Mouse (Mus musculus) forebrain, embryonic 15.5 days (tissue): ENCODE results near the gene Il4i1. TPM values are rescaled to one million over a fixed set of nuclear protein-coding genes. Genes with fewer than 3 reads are reported as not detected.

Source experiments
- microRNA counts: library from miRNA; unstranded; fragments of <30 nt; microRNA quantifications from one replicate; lab custom pipeline; 2016
- microRNA-seq: library from miRNA; unstranded; fragments of <30 nt; microRNA quantifications from one replicate; pipeline ENCODE4, GENCODE M21; 2016
- polyA plus RNA-seq: library from polyadenylated mRNA; unstranded; fragments of >200 nt; fragmentation: Nextera tagmentation; extraction: Ambion mirVana; gene quantifications from 2 replicates; pipeline ENCODE4 v1.2.1, GENCODE M21; 2015

Il4i1 gene
- polyA plus RNA-seq, 1 experiment from 2014 or later = 1.8 TPM

MicroRNAs within 50 kb of the gene (microRNA counts, 519-probe panel; counts per million panel counts)
- not detected for microRNA mmu-miR-707 (lab: Ali Mortazavi, UCI)

Small RNA genes lying within 50 kb of the gene (microRNA-seq; reads per million reads assigned to microRNA genes)
- gene Mir707 = not detected

Other genes with a start within 250 kb of the Il4i1 start
- gene Napsa, start 244.0 kb upstream of the Il4i1 start, polyA plus RNA-seq = 1.0 and 1.6 TPM in 2 replicates
- gene Kcnc3, start 225.7 kb upstream of the Il4i1 start, polyA plus RNA-seq = 2.6 and 3.3 TPM in 2 replicates
- 1.3 and 1.5 TPM in 2 replicates for gene Myh14, start 145.5 kb upstream of the Il4i1 start, polyA plus RNA-seq
- gene Izumo2, start 107.6 kb upstream of the Il4i1 start, polyA plus RNA-seq = not detected in 2 replicates
- gene Vrk3, start 68.0 kb upstream of the Il4i1 start, polyA plus RNA-seq = 36.2 and 37.2 TPM in 2 replicates
- gene Zfp473, start 65.3 kb upstream of the Il4i1 start, polyA plus RNA-seq = 1.1 and 1.2 TPM in 2 replicates
- 52.3 and 56.0 TPM in 2 replicates for gene Nup62, start 299 bp upstream of the Il4i1 start, polyA plus RNA-seq
- 4.6 and 5.0 TPM in 2 replicates for gene Atf5, start 271 bp downstream of the Il4i1 start, polyA plus RNA-seq
- gene Akt1s1, start 32.6 kb downstream of the Il4i1 start, polyA plus RNA-seq = 118 and 120 TPM in 2 replicates
- 119 and 120 TPM in 2 replicates for gene Tbc1d17, start 32.7 kb downstream of the Il4i1 start, polyA plus RNA-seq
- gene Pnkp, start 40.8 kb downstream of the Il4i1 start, polyA plus RNA-seq = 32.1 and 35.3 TPM in 2 replicates
- gene Ptov1, start 53.4 kb downstream of the Il4i1 start, polyA plus RNA-seq = 583 and 618 TPM in 2 replicates
- gene Med25, start 76.3 kb downstream of the Il4i1 start, polyA plus RNA-seq = 164 and 166 TPM in 2 replicates
- gene Fuz, start 79.7 kb downstream of the Il4i1 start, polyA plus RNA-seq = 20.6 and 22.1 TPM in 2 replicates
- gene Ap2a1, start 113.1 kb downstream of the Il4i1 start, polyA plus RNA-seq = 105 and 107 TPM in 2 replicates
- gene Tsks, start 126.8 kb downstream of the Il4i1 start, polyA plus RNA-seq = not detected in 2 replicates
- 48.2 and 51.6 TPM in 2 replicates for gene Cpt1c, start 158.5 kb downstream of the Il4i1 start, polyA plus RNA-seq
- gene Prmt1, start 170.2 kb downstream of the Il4i1 start, polyA plus RNA-seq = 703 and 728 TPM in 2 replicates
- gene Irf3, start 181.3 kb downstream of the Il4i1 start, polyA plus RNA-seq = 62.6 and 66.6 TPM in 2 replicates
- gene Bcl2l12, start 182.3 kb downstream of the Il4i1 start, polyA plus RNA-seq = 19.2 and 21.8 TPM in 2 replicates
- 42.8 and 47.1 TPM in 2 replicates for gene Scaf1, start 200.0 kb downstream of the Il4i1 start, polyA plus RNA-seq
- 10.4 and 11.5 TPM in 2 replicates for gene Rras, start 201.6 kb downstream of the Il4i1 start, polyA plus RNA-seq
- gene Prr12, start 236.5 kb downstream of the Il4i1 start, polyA plus RNA-seq = 16.0 and 16.1 TPM in 2 replicates
- 62.4 and 63.9 TPM in 2 replicates for gene Nosip, start 246.0 kb downstream of the Il4i1 start, polyA plus RNA-seq
- gene Prrg2, start 246.3 kb downstream of the Il4i1 start, polyA plus RNA-seq = 12.6 and 15.3 TPM in 2 replicates